Mouse (Mus musculus): Measurements from ENCODE around the gene Osbpl11. TPM values are rescaled to one million over a fixed set of nuclear protein-coding genes. Genes with fewer than 3 reads are reported as not detected.
"Not testable (repeated sequence)": the region's sequence is repeated elsewhere in the genome, so short reads cannot be mapped to it uniquely, and the experiment has no call there.

The Osbpl11 gene
- polyA plus RNA-seq, 1 experiment, result 8.3 TPM

- Histone ChIP-seq H3K36me3 (ENCODE audit: control insufficient read depth, insufficient read depth) (no peaks in the 10 kb centered on the region), H3K79me3 (ENCODE audit: low read depth) (no peaks in the 10 kb centered on the region), H3K79me2 (ENCODE audit: control insufficient read depth, insufficient read depth) (no peaks in the 10 kb centered on the region), H3K4me3 (ENCODE audit: insufficient read depth, poor library complexity, severe bottlenecking) (no peak overlapping the region), H3ac (ENCODE audit: control insufficient read depth, insufficient read length, low read depth) (no peak overlapping the region), H3K27me3 (ENCODE audit: control insufficient read depth, insufficient read depth, insufficient read length) (no peaks in the 10 kb centered on the region)
- TF ChIP-seq MYOD1 (IDR thresholded peaks at IDR 0.05; ENCODE audit: control insufficient read depth, insufficient read length, low read depth), result no peak
- TF ChIP-seq CTCF (IDR thresholded peaks at IDR 0.05; ENCODE audit: control insufficient read depth, insufficient read depth, insufficient read length), result no peak
- TF ChIP-seq FOSL1 (IDR thresholded peaks at IDR 0.05; ENCODE audit: insufficient read depth, low read length, poor library complexity, severe bottlenecking), result no peak
- TF ChIP-seq MYOG (IDR thresholded peaks at IDR 0.05; ENCODE audit: control insufficient read depth, extremely low read depth, insufficient read length), result no peak
- TF ChIP-seq MAX (IDR thresholded peaks at IDR 0.05), result no peak
Measured at GRCm38 (mm10) chr16:33159363-33159762, 25.5 kb upstream of the Osbpl11 start.

- Histone ChIP-seq H3K27me3 (ENCODE audit: control insufficient read depth, insufficient read depth, insufficient read length) (no peaks in the 10 kb centered on the region), H3K36me3 (ENCODE audit: control insufficient read depth, insufficient read depth) (no peaks in the 10 kb centered on the region), H3K79me2 (ENCODE audit: control insufficient read depth, insufficient read depth) (no peaks in the 10 kb centered on the region), H3ac (ENCODE audit: control insufficient read depth, insufficient read length, low read depth) (no peak overlapping the region), H3K79me3 (ENCODE audit: low read depth) (no peaks in the 10 kb centered on the region), H3K4me3 (ENCODE audit: insufficient read depth, poor library complexity, severe bottlenecking) (no peak overlapping the region)
- TF ChIP-seq FOSL1 (IDR thresholded peaks at IDR 0.05; ENCODE audit: insufficient read depth, low read length, poor library complexity, severe bottlenecking), result no peak
- TF ChIP-seq CTCF (IDR thresholded peaks at IDR 0.05; ENCODE audit: control insufficient read depth, insufficient read depth, insufficient read length), result no peak
- no peak for TF ChIP-seq USF1 (IDR thresholded peaks at IDR 0.05; ENCODE audit: low read depth)
- no peak for TF ChIP-seq MYOG (IDR thresholded peaks at IDR 0.05; ENCODE audit: control insufficient read depth, extremely low read depth, insufficient read length)
- TF ChIP-seq CEBPB (IDR thresholded peaks at IDR 0.05; ENCODE audit: low read depth), result no peak
- TF ChIP-seq MYOD1 (IDR thresholded peaks at IDR 0.05; ENCODE audit: control insufficient read depth, insufficient read length, low read depth), result no peak
- TF ChIP-seq MAX (IDR thresholded peaks at IDR 0.05), result no peak
Measured at GRCm38 (mm10) chr16:33163330-33164090, 21.4 kb upstream of the Osbpl11 start.

- H3ac ChIP-seq (ENCODE audit: control insufficient read depth, insufficient read length, low read depth); H3K79me2 ChIP-seq (ENCODE audit: control insufficient read depth, insufficient read depth); H3K36me3 ChIP-seq (ENCODE audit: control insufficient read depth, insufficient read depth); H3K4me3 ChIP-seq (ENCODE audit: insufficient read depth, poor library complexity, severe bottlenecking); H3K27me3 ChIP-seq (ENCODE audit: control insufficient read depth, insufficient read depth, insufficient read length); H3K79me3 ChIP-seq (ENCODE audit: low read depth): not testable (repeated sequence)
Measured at GRCm38 (mm10) chr16:33166284-33166683, 18.6 kb upstream of the Osbpl11 start.

- H3K79me2 ChIP-seq (ENCODE audit: control insufficient read depth, insufficient read depth), result no peaks in the 10 kb centered on the region
- no peak overlapping the region for H3ac ChIP-seq (ENCODE audit: control insufficient read depth, insufficient read length, low read depth)
- no peak overlapping the region for H3K4me3 ChIP-seq (ENCODE audit: insufficient read depth, poor library complexity, severe bottlenecking)
- H3K79me3 ChIP-seq (ENCODE audit: low read depth), result no peaks in the 10 kb centered on the region
- no peaks in the 10 kb centered on the region for H3K36me3 ChIP-seq (ENCODE audit: control insufficient read depth, insufficient read depth)
- H3K27me3 ChIP-seq (ENCODE audit: control insufficient read depth, insufficient read depth, insufficient read length), result no peaks in the 10 kb centered on the region
- TF ChIP-seq MYOG (IDR thresholded peaks at IDR 0.05; ENCODE audit: control insufficient read depth, extremely low read depth, insufficient read length), result no peak
- no peak for TF ChIP-seq MAX (IDR thresholded peaks at IDR 0.05)
- no peak for TF ChIP-seq FOSL1 (IDR thresholded peaks at IDR 0.05; ENCODE audit: insufficient read depth, low read length, poor library complexity, severe bottlenecking)
- no peak for TF ChIP-seq CTCF (IDR thresholded peaks at IDR 0.05; ENCODE audit: control insufficient read depth, insufficient read depth, insufficient read length)
- no peak for TF ChIP-seq MYOD1 (IDR thresholded peaks at IDR 0.05; ENCODE audit: control insufficient read depth, insufficient read length, low read depth)
- no peak for TF ChIP-seq USF1 (IDR thresholded peaks at IDR 0.05; ENCODE audit: low read depth)
- TF ChIP-seq CEBPB (IDR thresholded peaks at IDR 0.05; ENCODE audit: low read depth), result no peak
Measured at GRCm38 (mm10) chr16:33167537-33167936, 17.3 kb upstream of the Osbpl11 start.

GRCm38 (mm10) chr16:33169471-33170034, 15.3 kb upstream of the Osbpl11 start:
- H3K27me3 ChIP-seq (ENCODE audit: control insufficient read depth, insufficient read depth, insufficient read length), result no peaks in the 10 kb centered on the region
- H3ac ChIP-seq (ENCODE audit: control insufficient read depth, insufficient read length, low read depth), result no peak overlapping the region
- no peak overlapping the region for H3K4me3 ChIP-seq (ENCODE audit: insufficient read depth, poor library complexity, severe bottlenecking)
- no peaks in the 10 kb centered on the region for H3K36me3 ChIP-seq (ENCODE audit: control insufficient read depth, insufficient read depth)
- TF ChIP-seq MAX (IDR thresholded peaks at IDR 0.05), result no peak
- no peak for TF ChIP-seq CEBPB (IDR thresholded peaks at IDR 0.05; ENCODE audit: low read depth)
- H3K79me2 ChIP-seq (ENCODE audit: control insufficient read depth, insufficient read depth), result no peaks in the 10 kb centered on the region
- H3K79me3 ChIP-seq (ENCODE audit: low read depth), result no peaks in the 10 kb centered on the region

- no peaks in the 10 kb centered on the region for H3K36me3 ChIP-seq (ENCODE audit: control insufficient read depth, insufficient read depth)
- no peak overlapping the region for H3ac ChIP-seq (ENCODE audit: control insufficient read depth, insufficient read length, low read depth)
- H3K4me3 ChIP-seq (ENCODE audit: insufficient read depth, poor library complexity, severe bottlenecking), result no peak overlapping the region
- TF ChIP-seq CTCF (IDR thresholded peaks at IDR 0.05; ENCODE audit: control insufficient read depth, insufficient read depth, insufficient read length), result no peak
- TF ChIP-seq CEBPB (IDR thresholded peaks at IDR 0.05; ENCODE audit: low read depth), result no peak
- TF ChIP-seq FOSL1 (IDR thresholded peaks at IDR 0.05; ENCODE audit: insufficient read depth, low read length, poor library complexity, severe bottlenecking), result no peak
- TF ChIP-seq USF1 (IDR thresholded peaks at IDR 0.05; ENCODE audit: low read depth), result no peak
- no peak for TF ChIP-seq MAX (IDR thresholded peaks at IDR 0.05)
- TF ChIP-seq MYOG (IDR thresholded peaks at IDR 0.05; ENCODE audit: control insufficient read depth, extremely low read depth, insufficient read length), result no peak
- no peaks in the 10 kb centered on the region for H3K79me3 ChIP-seq (ENCODE audit: low read depth)
- H3K27me3 ChIP-seq (ENCODE audit: control insufficient read depth, insufficient read depth, insufficient read length), result no peaks in the 10 kb centered on the region
- no peaks in the 10 kb centered on the region for H3K79me2 ChIP-seq (ENCODE audit: control insufficient read depth, insufficient read depth)
Measured at GRCm38 (mm10) chr16:33170716-33171587, 13.9 kb upstream of the Osbpl11 start.

Measured in C2C12 (cell line).